Mouse (Mus musculus) kidney, embryonic 16.5 days (tissue): ENCODE measurements around the gene Tmem41a. TPM values are rescaled to one million over a fixed set of nuclear protein-coding genes. Genes with fewer than 3 reads are reported as not detected.
"Not testable (repeated sequence)": the region's sequence is repeated elsewhere in the genome, so short reads cannot be mapped to it uniquely, and the experiment has no call there.

ENCODE experiments used
- ATAC-seq: fragments of 200-750 bp; cut with Nextera tagmentation; 2 replicates; pipeline ENCODE4 v1.8.0; 2017; ENCODE audit warnings: moderate TSS enrichment; ENCODE audit not compliant: low FRiP score, low TSS enrichment
- H3K27ac ChIP-seq: fragments of 300-500 bp; sonication (generic); 2 replicates; pipeline ENCODE4 v1.5.1; 2014; ENCODE audit warnings: low read length
- H3K27me3 ChIP-seq: fragments of 300-500 bp; sonication (generic); 2 replicates; pipeline ENCODE4 v1.6.1; 2014; ENCODE audit warnings: low read length, control low read depth, mixed read lengths; ENCODE audit not compliant: insufficient read depth
- H3K36me3 ChIP-seq: fragments of 300-500 bp; sonication (generic); 2 replicates; pipeline ENCODE4 v1.6.1; 2014; ENCODE audit warnings: low read length, control low read depth, mixed read lengths; ENCODE audit not compliant: insufficient read depth
- H3K4me1 ChIP-seq: fragments of 300-500 bp; sonication (generic); 2 replicates; pipeline ENCODE4 v1.6.1; 2014; ENCODE audit warnings: low read length, control low read depth, mixed read lengths; ENCODE audit not compliant: insufficient read depth
- H3K4me2 ChIP-seq: fragments of 300-500 bp; sonication (generic); replicated peaks from 2 replicates; pipeline ENCODE4 v1.6.1; 2014; ENCODE audit warnings: low read depth, low read length
- H3K4me3 ChIP-seq: fragments of 300-500 bp; sonication (generic); 2 replicates; pipeline ENCODE4 v1.5.1; 2014; ENCODE audit warnings: mild to moderate bottlenecking, low read length
- H3K9ac ChIP-seq: fragments of 300-500 bp; sonication (generic); replicated peaks from 2 replicates; pipeline ENCODE4 v1.6.1; 2014; ENCODE audit warnings: low read length
- H3K9me3 ChIP-seq: fragments of 300-500 bp; sonication (generic); 2 replicates; pipeline ENCODE4 v1.6.1; 2016; ENCODE audit warnings: low read length, control low read depth
- WGBS: fragments of 180-500 bp; shearing (Covaris S2); extraction: QIAGEN DNeasy Blood & Tissue Kit; methylation state at CpG from one replicate; pipeline ENCODE4 v1.1.7; 2014; 5-methylcytosine and 5-hydroxymethylcytosine counted together
- polyA plus RNA-seq: library from polyadenylated mRNA; unstranded; fragments of >200 nt; fragmentation: Nextera tagmentation; extraction: Ambion mirVana; gene quantifications from 2 replicates; pipeline ENCODE4 v1.2.1, GENCODE M21; 2015

Tmem41a gene
- polyA plus RNA-seq: 24.7 and 24.9 TPM in 2 replicates

DNA sequence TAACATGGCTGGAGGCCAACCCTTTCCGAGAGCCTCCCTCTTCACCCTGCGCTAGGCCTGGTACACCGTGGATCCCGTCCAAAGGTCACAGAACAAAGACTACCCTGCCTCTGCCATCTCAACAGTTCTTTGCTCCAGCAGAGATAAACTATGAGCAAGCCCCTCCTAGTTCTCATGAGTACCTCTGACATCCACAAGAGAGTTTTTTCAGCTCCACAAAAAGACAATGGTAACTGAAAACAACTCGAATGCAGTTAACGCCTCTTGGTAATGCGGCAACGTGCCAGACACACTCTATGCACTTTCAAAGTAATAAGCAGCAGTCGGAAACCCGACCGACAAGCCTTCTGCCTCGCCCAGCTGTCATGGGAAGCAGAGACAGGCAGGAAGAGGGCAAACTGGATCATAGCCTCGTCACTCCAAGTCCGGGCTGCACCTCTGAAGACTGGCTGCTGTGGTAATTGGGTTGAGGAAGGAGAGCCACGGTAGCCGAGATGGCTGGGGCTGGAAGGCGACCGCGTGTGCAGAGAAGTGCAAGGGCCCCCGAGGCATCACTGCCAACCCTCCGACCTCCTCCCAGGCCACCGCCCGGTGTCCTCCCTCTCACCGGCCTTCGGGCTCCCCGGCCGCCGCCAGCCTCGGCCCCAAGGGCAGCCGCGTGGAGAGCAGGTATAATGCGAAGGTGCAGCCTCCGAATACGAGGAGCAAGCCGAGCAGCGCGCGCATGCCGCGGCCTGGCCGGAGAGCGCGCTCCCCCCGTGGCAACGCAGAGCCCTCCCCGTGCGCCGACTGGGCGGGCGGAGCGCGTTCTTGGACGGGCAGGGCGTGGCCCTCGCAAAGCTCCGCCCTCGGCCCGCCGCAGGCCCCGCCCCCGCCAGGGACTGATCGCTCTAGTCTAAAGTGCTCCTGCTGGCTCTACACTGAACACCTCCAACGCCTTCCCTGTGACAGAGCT lies at the start of gene Tmem41a:
TSS of gene Tmem41a (minus strand) at position 792 of the 955 bp plus-strand sequence.
- 2% methylated on average over 51 of the region's 63 CpGs for WGBS
- peak; percentile 97 for ATAC-seq
- H3K27ac ChIP-seq: no peak within 1 kb of the TSS

DNA sequence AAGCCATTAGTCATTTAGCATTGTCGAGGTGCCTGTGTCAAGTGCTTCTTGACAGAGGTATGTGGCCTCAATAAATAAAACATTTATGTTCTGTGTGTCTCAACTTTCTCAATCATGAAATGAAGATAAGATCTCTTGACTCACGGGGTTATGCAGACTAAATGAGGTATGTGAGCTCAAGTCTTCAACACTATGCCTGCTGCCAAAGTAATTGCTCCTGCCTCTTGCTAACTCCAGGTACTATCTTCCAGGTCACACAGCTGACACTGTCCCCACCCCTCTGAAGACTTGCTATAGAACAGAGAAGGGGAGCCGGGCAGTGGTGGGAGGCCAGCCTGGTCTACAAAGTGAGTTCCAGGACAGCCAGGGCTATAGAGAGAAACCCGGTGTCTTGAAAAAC lies 49.0 kb upstream of the Tmem41a start:
- Histone ChIP-seq H3K27me3 (no peaks in the 10 kb centered on the region), H3K36me3 (no peaks in the 10 kb centered on the region), H3K9ac (no peak overlapping the region), H3K4me2 (no peak overlapping the region), H3K4me1 (peaks cover 3% of the 10 kb centered on the region; the same call in 1 of the 2 replicates), H3K9me3 (no peaks in the 10 kb centered on the region), H3K27ac (no peak overlapping the region), H3K4me3 (no peak overlapping the region)
- 25% methylated on average over 4 of the region's 4 CpGs for WGBS
- ATAC-seq: no peak

More for the DNA sequence above, at the start of gene Tmem41a:
- Histone ChIP-seq H3K9me3 (no peaks in the 10 kb centered on the region), H3K9ac (peak within 1 kb of the TSS; percentile 81), H3K36me3 (no peaks in the 10 kb centered on the region), H3K27me3 (no peaks in the 10 kb centered on the region), H3K4me2 (peak within 1 kb of the TSS; percentile 90), H3K4me1 (peaks cover 10% of the 10 kb centered on the region; the same call in 1 of the 2 replicates), H3K4me3 (peak within 1 kb of the TSS; percentile 78)

DNA sequence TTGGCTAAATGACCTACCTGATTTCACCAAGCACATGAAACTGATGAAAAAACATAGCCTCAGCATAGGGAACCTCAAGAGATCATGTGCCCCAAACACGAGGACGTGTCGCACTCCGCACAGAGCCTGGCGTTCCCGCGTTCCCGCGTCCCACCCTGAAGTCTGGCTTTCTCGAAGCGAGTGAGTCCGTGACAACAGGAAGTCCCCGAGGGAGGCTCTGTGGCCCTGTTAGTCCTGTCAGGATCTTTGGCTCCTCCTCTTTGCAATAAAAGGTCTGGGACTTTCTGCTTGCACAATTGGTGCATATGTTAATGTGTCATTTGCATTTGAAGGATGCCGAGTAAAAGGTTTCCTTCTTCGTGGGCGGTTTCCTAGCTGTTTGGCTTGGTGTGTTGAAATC lies 48.0 kb upstream of the Tmem41a start, which contains the start of gene Liph:
TSS of gene Liph (minus strand) at position 360 of the 400 bp plus-strand sequence.
- peak within 1 kb of the TSS; percentile 32 for H3K4me3 ChIP-seq
- H3K27ac ChIP-seq: no peak within 1 kb of the TSS
- no peaks in the 10 kb centered on the region for H3K9me3 ChIP-seq
- peaks cover 3% of the 10 kb centered on the region; the same call in 1 of the 2 replicates for H3K4me1 ChIP-seq
- ATAC-seq: no peak
- H3K36me3 ChIP-seq: no peaks in the 10 kb centered on the region
- 7% methylated on average over 16 of the region's 16 CpGs for WGBS
- H3K4me2 ChIP-seq: peak within 1 kb of the TSS; percentile 49
- 0 out of 2 replicates have a peak within 1 kb of the TSS, but pooled peaks have one; percentile 4 for H3K9ac ChIP-seq
- H3K27me3 ChIP-seq: no peaks in the 10 kb centered on the region

DNA sequence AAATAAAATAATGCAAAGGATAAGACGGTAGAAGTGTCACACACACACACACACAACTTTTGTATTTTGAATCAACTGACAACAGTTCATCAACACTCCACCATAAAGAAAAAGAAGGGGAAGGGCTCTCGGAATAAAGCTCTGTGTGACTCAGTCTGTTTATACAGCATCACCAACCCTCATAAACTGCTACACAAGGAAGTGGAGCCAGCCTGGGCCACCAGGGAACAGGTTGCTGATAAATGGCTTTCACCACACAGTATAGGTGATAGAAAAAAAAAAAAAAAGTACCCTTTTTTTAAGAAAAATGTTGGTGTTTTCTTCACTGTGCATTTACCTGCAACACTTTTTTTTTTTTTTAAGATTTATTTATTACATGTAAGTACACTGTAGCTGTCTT lies 44.4 kb upstream of the Tmem41a start:
- Histone ChIP-seq H3K36me3 (no peaks in the 10 kb centered on the region), H3K4me1 (peaks cover 3% of the 10 kb centered on the region; the same call in 1 of the 2 replicates), H3K27me3 (no peaks in the 10 kb centered on the region), H3K27ac (no peak overlapping the region), H3K4me3 (no peak overlapping the region), H3K9me3 (no peaks in the 10 kb centered on the region), H3K4me2 (no peak overlapping the region), H3K9ac (no peak overlapping the region)
- WGBS: 68% methylated on average over 2 of the region's 2 CpGs
- ATAC-seq: no peak

DNA sequence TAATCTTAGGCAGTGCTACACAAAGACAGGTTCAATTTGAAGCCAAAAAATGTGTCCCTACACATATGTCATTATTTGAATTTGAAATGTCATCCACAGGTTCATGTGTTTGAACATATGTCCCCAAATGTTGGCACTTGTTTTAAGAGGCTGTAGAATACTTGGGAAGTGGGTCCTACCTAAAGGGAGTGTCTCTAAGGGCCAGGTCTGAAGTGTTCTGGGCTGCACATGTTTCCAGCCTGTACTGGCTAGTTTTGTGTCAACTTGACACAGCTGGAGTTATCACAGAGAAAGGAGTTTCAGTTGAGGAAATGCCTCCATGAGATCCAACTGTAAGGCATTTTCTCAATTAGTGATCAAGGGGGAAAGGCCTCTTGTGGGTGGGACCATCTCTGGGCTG lies 43.5 kb upstream of the Tmem41a start:
- H3K4me2 ChIP-seq, H3K36me3 ChIP-seq, H3K9ac ChIP-seq, H3K4me1 ChIP-seq, H3K27me3 ChIP-seq, ATAC-seq, H3K4me3 ChIP-seq, H3K27ac ChIP-seq, H3K9me3 ChIP-seq: not testable (repeated sequence)

DNA sequence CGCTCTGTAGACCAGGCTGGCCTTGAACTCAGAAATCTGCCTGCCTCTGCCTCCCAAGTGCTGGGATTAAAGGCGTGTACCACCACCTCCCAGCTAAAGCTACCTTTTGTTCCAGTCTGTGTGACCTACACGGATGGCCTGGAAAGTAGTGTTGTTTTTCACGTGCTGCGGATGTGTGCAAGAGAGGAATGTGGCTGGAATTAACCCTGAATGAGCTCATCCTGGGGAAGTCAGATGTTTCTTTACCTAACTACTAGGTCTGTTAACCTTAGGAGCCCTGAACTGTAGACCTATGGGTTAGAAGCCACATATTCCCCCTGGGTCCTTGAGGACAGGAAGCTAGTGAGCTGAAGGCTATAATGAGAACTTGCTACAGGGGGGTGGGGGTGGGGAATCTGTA lies 40.6 kb upstream of the Tmem41a start:
- H3K4me1 ChIP-seq: no peaks in the 10 kb centered on the region
- H3K27me3 ChIP-seq: no peaks in the 10 kb centered on the region
- H3K36me3 ChIP-seq: no peaks in the 10 kb centered on the region
- ATAC-seq: no peak
- H3K9ac ChIP-seq: no peak overlapping the region
- whole genome bisulfite sequencing: 55% methylated on average over 5 of the region's 5 CpGs
- H3K4me2 ChIP-seq: no peak overlapping the region
- H3K9me3 ChIP-seq: no peaks in the 10 kb centered on the region
- H3K27ac ChIP-seq: no peak overlapping the region
- no peak overlapping the region for H3K4me3 ChIP-seq

DNA sequence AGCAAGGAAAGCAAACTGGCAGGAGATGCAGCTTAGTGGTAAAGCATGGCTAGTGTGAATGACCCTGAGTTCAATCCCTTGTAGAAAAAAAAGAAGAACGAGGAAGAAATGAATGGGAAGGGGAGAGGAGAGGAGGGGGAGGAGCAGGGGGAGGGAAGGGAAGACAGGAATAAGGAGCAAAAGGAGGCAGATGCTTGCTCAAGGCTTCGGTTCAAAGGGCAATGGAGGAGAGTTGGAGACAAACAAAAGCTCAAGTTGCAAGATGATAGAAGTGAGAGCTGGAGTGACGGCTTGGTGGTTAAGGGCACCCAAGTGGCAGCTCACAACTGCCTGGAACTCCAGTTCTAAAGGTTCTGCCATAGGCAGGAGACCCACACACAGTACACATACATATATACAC lies 38.8 kb upstream of the Tmem41a start:
- no peak for ATAC-seq

DNA sequence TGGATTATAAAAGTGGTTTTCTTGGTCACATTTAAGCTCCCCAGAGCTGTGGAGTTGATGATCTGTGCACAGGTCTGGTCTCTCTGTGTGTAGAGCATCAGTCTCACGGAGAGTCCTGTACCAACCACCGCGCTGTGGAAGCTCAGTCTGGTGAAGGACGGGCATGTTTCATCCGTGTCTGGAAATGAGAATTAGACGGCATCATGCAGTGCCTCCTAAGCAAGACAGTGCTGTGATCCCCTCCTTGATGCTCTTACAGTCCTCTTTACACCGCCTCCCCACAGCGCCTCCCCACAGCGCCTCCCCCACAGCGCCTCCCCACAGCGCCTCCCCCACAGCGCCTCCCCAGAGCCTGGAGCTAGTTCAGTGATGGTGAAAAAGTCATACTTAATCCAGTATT lies 36.7 kb upstream of the Tmem41a start:
- 0 out of 2 replicates have a peak, but pooled peaks cover 3% of the 10 kb centered on the region for H3K9me3 ChIP-seq
- H3K9ac ChIP-seq: no peak overlapping the region
- H3K27me3 ChIP-seq: no peaks in the 10 kb centered on the region
- H3K4me3 ChIP-seq: no peak overlapping the region
- WGBS: 74% methylated on average over 12 of the region's 12 CpGs
- H3K4me1 ChIP-seq: no peaks in the 10 kb centered on the region
- no peak overlapping the region for H3K4me2 ChIP-seq
- no peak overlapping the region for H3K27ac ChIP-seq
- no peak for ATAC-seq
- no peaks in the 10 kb centered on the region for H3K36me3 ChIP-seq

More for the DNA sequence above, 38.8 kb upstream of the Tmem41a start:
- 0 out of 2 replicates have a peak, but pooled peaks cover 3% of the 10 kb centered on the region for H3K9me3 ChIP-seq
- no peak overlapping the region for H3K9ac ChIP-seq
- H3K4me3 ChIP-seq: no peak overlapping the region
- H3K4me1 ChIP-seq: no peaks in the 10 kb centered on the region
- 22% methylated on average over 3 of the region's 3 CpGs for WGBS
- no peaks in the 10 kb centered on the region for H3K36me3 ChIP-seq
- no peaks in the 10 kb centered on the region for H3K27me3 ChIP-seq
- no peak overlapping the region for H3K4me2 ChIP-seq
- no peak overlapping the region for H3K27ac ChIP-seq

DNA sequence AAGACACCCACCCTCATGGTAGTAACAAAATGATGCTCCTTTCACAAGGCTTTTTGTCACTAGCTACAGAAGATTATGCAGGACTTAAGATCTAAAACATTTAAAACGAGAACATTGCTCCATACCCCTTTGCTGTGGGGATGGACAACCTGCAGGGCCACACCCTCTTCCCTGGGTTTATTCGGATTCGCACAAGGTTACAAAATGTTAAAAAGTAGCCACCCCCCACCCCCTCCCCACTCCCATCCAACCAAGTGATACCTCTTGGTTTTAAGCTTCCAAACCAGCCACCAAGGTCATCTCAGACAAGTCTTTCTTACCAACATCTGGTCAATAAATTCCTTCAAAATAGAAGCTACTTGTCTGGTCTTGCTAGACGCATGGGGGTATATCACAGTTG lies 36.2 kb upstream of the Tmem41a start:
- no peak overlapping the region for H3K4me2 ChIP-seq
- H3K9me3 ChIP-seq: 0 out of 2 replicates have a peak, but pooled peaks cover 3% of the 10 kb centered on the region
- no peaks in the 10 kb centered on the region for H3K36me3 ChIP-seq
- no peak overlapping the region for H3K9ac ChIP-seq
- no peaks in the 10 kb centered on the region for H3K27me3 ChIP-seq
- H3K27ac ChIP-seq: no peak overlapping the region
- 93% methylated on average over 4 of the region's 4 CpGs for WGBS
- H3K4me1 ChIP-seq: no peaks in the 10 kb centered on the region
- no peak for ATAC-seq
- no peak overlapping the region for H3K4me3 ChIP-seq

DNA sequence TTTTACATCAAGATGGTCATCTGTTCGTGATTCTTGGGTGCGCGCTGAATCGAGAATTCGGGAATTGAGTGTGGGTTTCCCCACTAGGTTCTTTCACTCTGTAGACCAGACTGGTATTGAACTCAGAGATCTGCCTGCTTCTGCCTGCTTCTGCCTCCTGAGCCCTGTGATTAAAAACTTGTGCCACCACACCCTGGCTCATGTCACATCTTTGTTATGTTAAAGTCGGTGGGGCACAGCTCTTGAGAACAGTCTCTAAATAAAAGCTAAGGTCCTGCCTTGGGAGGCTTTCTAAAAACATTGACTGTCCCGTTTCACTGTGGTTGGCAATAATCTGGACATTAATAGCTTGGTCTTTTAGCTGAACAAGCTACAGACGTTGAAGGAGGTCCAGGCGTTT lies 35.8 kb upstream of the Tmem41a start:
- 94% methylated on average over 9 of the region's 9 CpGs for WGBS
- 0 out of 2 replicates have a peak, but pooled peaks cover 3% of the 10 kb centered on the region for H3K9me3 ChIP-seq

More for the DNA sequence above, 35.8 kb upstream of the Tmem41a start:
- H3K27ac ChIP-seq: no peak overlapping the region
- no peak overlapping the region for H3K9ac ChIP-seq
- H3K4me2 ChIP-seq: no peak overlapping the region
- no peak for ATAC-seq
- H3K36me3 ChIP-seq: no peaks in the 10 kb centered on the region
- no peaks in the 10 kb centered on the region for H3K27me3 ChIP-seq
- H3K4me3 ChIP-seq: no peak overlapping the region
- no peaks in the 10 kb centered on the region for H3K4me1 ChIP-seq
